Mouse (Mus musculus) thymus, postnatal 10 days (tissue): ENCODE measurements around the gene Kcnrg.
A peak's percentile ranks its signal among the peaks of the same experiment; 100 is the strongest.

Experiments
- DNase-seq, 2 experiments: peaks; one replicate each; pipeline ENCODE4 v3.0.0; 2021; ENCODE audit warnings: low spot score in 2 of 2

Kcnrg gene

GRCm38 (mm10) chr14:61645547-61645946 is 38.3 kb downstream of the Kcnrg start:
- no peak for DNase-seq

- peak; percentile 35 to 36 for DNase-seq
Observed at GRCm38 (mm10) chr14:61647182-61647880, 40.1 kb downstream of the Kcnrg start.

GRCm38 (mm10) chr14:61647881-61648684 is 40.8 kb downstream of the Kcnrg start:
- DNase-seq, result peak; percentile 43 to 49

GRCm38 (mm10) chr14:61648685-61649504 is 41.6 kb downstream of the Kcnrg start:
- peak; percentile 93 to 97 for DNase-seq

- peak in 1 of 2 experiments; percentile 51 for DNase-seq
Observed at GRCm38 (mm10) chr14:61650291-61650960, 43.2 kb downstream of the Kcnrg start.

- DNase-seq, result no peak
Observed at GRCm38 (mm10) chr14:61656469-61656868, 49.2 kb downstream of the Kcnrg start.

GRCm38 (mm10) chr14:61661496-61661895 is 54.2 kb downstream of the Kcnrg start:
- no peak for DNase-seq

GRCm38 (mm10) chr14:61662307-61662706 is 55.0 kb downstream of the Kcnrg start:
- DNase-seq, result no peak
